Mouse (Mus musculus) left cerebral cortex, adult 9 months (tissue): ENCODE measurements around the gene Anxa11.
"Not testable (repeated sequence)": the region's sequence is repeated elsewhere in the genome, so short reads cannot be mapped to it uniquely, and the experiment has no call there.

Experiments
- DNase-seq, 2 experiments: peaks; one replicate each; pipeline ENCODE4 v3.0.0; 2022; ENCODE audit warnings: low spot score in 2 of 2

The Anxa11 gene

DNA sequence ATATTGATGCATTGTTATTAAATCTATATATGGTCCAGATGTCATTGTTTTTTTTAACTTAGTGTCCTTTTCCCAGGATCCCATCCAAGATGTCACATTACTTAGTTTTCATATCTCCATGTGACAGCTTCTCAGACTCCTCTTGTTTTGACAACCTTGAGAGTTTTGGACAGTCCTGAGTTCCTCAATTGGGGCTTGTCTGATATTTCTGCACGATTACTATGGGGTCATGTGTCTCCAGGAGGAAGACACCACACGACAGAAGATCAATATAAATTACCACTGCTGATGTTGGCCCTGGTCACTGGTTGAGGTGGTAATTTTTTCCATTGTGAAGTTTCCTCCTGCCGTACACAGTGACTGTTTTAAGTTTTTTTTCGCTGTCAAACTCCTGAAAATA lies 377 bp upstream of the Anxa11 start:
- no peak for DNase-seq

DNA sequence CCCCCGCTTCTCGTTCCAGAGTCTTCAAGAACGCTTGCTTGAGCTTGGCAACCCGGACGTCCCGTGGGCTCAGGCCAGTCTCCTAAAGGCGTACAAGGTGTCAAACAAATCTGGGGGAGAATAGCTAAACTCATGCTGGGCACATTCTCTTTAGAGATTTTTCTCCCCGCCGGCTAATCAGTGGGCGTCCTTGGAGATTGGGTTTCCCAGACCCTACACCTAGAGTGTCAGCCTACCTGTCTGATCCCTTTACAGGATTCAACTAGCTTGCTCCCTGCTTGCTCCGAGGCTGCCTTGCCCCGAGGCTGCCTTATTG lies 690 bp downstream of the Anxa11 start:
- DNase-seq, result no peak

DNA sequence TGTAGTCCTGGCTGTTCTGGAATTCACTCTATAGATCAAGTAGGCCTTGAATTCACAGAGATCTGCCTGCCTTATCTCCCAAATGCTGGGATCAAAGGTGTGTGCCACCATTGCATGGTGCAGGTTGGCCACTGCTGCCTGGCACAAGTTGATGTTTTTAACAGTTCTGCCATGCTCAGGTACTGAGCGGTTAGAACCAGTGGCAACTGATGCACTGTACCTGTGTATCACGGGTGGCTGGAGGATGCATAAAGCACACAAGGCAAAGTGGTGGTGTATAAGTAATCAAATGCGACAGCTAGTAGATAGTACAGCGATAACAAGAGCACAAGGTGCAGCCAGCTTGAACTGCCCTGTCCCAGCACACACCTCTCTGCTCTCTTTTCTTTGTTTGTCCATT lies 2.4 kb downstream of the Anxa11 start:
- DNase-seq, result no peak

DNA sequence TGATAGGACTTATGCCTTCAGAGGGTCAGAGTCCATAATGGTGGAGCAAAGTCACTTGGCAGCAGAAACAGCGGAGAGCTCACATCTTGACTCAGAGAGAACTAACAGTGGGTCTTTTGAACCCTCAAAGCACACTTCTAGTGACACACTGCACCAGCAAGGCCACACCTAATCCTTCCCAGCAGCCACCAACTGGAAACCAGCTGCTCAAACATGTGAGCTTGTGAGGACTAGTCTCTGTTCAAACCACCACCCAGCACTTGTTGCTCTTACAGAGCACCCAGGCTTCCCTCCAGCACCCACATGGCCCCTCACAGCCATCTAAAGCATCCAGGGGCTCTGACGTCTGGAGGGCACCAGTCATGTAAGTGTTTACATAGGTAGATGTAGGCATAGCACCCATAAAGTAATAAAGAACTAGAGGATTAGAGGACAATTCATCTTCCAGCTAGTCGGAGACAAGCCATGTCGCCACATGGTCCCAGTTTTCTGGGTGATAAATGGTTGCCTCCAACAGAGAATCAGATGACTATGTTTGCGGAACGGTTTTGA lies 4.0 kb downstream of the Anxa11 start:
- DNase-seq, result no peak

DNA sequence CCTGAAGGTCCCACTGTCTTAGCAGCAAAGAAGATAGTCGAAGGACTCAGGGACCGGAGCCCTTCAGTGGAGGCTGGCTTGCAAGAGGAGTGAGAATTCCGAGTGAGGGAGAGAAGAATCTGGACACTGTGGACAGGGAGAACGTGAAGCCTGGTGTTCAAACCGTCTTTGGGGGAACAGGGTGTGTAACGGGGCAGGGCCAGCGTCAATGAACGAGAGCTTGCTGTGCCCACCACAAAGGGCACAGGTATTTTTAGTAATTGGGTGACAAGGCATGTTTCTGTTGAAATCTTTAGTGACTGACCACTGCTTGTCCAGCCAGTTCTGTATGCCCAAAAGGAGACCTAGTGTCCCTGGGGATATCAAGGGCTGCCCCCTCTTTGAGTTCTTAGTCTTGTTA lies 4.6 kb downstream of the Anxa11 start:
- DNase-seq, result no peak

DNA sequence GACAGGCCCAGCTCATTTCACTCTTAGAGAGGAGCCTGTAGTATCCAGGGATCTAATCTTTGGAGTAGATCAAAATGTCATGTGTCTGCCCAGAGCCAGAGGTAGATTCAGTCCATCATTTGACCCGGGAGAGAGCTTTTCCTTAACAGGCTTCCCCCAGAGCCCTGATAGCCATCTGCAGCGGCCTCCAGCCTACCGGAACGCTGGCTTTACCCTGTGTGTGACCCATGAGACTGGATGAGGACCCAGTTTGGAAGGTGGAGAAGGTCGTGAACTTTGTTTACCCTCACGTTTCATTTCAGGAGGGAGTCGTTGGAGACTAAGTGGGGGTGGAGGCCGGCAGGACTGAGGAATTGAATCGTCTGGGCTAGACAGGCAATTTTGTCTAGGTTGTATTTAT lies 5.7 kb downstream of the Anxa11 start:
- no peak for DNase-seq

DNA sequence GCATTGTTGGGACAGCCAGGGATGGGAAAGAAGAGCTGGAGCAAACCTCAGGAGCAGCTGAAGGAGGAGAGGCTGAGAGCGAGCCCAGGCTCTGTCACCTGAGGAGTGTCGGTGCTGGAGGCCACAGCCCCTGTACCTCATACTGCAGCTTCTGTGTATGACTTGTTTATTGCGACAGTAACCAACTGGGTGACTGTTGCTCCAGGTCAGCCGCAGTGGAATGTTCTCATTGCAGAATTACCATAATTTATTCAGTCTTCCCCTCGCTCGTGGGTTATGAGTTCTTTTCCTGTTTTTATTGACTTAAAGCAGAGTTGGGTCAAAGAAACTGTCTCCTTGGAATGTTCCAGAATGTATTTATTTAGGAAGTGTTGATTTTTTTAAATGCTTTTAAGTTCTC lies 6.3 kb downstream of the Anxa11 start:
- DNase-seq, result no peak

DNA sequence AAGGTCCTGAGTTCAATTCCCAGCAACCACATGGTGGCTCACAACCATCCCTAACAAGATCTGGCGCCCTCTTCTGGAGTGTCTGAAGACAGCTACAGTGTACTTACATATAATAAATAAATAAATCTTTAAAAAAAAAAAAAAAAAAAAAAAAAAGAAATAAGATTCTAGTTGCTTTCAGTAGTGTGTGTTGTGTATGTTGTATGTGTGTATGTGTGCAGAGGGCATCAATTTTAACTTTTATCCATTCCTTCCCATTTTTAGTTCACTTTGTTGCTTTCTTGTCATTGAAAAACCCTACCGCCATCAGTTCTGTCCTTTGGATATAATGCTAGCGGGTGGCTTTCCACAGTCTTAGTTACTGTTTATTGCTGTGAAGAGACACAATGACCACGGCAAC lies 6.8 kb downstream of the Anxa11 start:
- DNase-seq, result not testable (repeated sequence)

DNA sequence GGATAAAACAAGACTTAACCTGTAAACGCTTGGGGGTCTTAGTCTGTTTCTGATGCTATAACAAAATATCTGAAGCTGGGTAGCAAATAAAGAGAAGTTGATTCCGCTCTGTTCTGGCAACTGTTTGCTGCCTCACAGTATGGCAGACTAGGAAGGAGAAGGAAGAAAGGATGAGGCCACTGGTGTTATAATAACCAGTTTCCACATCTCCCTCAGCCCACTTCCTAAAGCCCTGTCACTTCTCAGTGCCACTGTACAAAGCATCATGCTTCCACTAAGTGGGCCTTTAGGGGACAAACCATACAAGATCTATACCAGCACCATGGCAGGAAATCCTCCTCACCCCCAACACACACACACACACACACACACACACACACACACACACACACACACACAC lies 8.5 kb downstream of the Anxa11 start:
- no peak for DNase-seq

DNA sequence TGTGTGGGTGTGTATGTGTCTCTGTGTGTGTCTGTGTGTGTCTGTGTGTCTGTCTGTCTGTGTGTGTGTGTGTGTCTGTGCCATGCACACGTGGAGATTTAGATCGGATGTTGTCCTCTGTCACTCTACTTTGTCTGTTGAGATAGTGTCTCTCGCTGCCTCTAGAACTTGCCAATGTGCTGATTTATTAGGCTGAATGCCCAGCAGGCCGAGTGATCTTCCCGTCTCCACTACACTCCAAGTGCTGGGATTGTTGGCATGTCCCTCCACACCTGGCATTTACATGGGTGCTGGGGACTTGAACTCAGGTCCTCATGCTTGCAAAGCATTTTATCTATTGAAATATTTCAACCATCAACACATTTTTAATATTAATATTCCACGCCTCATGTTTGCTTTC lies 9.2 kb downstream of the Anxa11 start:
- no peak for DNase-seq

DNA sequence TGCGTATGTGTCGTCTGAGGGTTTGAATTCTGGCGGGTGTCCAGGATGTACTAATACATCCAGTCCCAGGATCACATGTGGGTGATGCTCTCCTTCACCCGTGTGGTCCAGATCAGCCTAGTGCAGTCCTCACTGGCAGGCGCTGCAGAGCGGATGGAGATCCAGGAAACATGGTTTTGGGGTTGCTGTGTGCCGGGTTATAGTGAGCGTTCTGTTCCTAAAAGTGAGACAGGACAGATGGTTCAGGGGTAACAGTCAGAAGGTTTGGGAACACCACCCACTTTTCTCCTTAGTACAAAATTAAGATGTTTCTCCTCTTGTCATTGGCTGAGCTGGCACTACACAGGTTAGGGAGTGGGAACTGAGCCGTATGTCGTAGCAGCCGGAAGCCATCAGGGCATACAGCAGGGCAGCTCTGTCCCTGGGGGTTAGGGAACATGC lies 10.2 kb downstream of the Anxa11 start:
- peak in 1 of 2 experiments; percentile 56 for DNase-seq

DNA sequence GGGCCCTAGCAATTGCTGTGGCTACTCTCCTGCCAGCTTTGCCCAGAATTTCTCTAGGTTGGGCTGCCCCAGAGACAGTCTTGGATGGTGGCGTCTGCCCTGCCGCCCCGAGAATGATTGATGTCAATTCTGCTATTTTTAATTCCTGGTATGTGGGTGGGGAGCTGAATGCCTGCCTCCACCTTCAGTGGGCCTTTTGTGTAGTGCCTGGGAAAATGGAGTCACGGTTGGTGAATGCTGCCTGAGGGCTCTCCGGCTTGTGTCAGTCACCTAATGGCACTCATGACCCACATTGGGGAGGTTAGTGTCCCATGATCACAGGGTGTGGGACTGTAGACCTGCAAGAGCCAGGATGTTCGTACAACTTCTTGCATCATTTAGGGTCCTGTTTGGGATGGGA lies 11.3 kb downstream of the Anxa11 start:
- no peak for DNase-seq

DNA sequence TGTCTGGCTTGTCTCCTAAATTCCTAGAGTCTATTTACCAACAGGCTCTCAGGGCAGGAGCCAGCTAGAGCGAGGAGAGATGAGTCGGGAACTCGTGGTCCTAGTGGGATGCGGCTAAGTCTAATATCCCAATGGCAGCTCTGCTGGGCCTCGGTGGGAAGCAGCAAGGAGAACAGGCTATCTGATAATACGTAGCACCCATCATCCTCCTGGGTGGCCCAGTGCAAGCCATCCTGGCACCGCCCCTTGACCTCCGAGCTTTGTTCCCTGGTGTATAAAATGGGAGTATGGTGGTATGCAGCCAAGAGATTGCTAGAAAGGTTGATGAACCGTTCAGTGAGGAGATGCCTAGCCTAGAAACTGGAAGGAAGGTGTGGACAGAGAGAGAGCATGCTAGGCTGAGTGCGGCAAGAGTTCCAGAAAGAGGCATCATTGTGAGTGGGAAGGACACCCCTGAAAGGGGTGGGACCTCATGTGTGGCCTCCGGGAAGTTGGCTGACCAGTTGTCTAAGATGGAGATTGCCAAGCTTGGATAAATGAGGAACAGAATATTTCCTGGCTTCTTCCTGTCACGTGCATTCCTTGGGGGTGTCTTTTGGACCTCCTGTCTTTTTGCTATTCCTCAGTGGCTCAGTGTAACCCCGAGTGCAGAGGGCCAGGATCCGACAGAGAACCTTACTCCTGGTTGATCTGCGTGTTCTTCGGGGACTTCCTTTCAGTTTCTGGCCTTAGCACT lies 11.9 kb downstream of the Anxa11 start:
- DNase-seq, result no peak

DNA sequence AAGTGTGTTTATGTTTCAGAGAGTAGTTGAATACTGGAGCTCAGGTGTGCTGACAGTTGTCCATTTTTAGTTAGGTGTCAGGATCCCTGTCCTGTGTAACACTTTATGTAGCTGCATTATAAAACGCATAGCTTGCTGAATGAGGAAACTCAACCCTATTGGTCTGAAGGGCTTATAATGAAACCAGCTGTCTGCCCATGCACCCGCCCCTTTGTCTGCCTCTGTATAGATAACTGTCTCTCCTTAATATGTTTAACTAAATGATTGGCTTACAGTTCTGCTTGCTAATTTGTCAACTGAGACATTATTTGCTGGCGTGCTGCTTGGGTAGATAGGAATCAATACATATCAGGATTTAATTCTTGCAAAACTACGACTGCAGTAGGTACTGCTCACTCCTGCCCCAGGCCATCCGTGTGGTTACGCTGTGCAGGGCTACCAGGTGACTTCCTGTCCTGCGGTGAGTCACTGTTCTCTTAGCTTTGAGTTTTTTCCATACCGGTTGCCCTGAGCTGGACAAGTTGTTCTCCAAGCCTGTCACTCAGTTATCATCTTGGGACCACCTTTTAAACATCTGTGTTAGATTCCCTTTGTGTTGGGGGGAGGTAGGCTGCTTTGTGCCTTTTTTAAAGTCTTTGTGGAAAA lies 13.4 kb downstream of the Anxa11 start:
- no peak for DNase-seq

DNA sequence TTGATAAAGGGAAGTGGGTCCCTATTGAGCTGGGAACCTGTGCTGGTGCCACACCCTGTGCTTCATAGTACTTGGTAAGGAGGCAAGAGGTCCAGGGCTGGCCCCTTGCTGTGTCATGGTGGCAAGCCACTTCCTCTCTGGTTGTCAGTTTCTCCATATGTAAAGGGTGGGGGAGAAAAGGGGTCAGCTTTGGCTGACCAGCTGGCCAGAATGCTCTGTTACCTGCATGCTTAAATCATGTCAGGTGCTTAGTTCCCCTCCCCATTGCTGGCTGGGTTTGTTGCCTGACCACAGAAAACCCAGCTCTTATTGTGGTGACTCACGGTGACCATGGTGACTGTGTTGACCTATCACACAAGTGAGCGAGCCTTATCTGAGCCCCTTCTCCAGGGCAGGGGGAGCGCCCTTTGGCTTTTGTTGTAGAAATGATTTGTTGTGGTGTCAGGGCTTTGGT lies 15.2 kb downstream of the Anxa11 start:
- DNase-seq, result no peak

DNA sequence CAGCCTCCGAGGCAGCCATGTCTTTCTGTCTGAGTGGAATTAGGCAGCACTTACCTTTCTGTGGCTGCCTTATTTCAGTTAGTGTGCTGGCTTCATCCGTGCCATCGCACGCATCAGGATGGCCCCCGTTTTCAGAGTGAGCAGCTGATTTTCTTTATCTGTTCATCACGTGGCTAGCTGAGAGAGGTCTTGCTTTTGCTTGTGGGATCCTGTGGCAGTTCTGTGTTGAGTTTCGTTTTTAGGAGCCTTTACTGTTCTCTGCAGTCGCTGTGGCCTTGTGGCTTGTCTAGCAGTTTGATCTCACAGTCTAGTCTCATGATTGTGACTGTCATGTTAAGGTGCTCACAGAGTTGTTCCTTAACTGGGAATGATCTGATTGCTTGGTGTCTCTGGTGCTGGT lies 16.0 kb downstream of the Anxa11 start:
- no peak for DNase-seq

DNA sequence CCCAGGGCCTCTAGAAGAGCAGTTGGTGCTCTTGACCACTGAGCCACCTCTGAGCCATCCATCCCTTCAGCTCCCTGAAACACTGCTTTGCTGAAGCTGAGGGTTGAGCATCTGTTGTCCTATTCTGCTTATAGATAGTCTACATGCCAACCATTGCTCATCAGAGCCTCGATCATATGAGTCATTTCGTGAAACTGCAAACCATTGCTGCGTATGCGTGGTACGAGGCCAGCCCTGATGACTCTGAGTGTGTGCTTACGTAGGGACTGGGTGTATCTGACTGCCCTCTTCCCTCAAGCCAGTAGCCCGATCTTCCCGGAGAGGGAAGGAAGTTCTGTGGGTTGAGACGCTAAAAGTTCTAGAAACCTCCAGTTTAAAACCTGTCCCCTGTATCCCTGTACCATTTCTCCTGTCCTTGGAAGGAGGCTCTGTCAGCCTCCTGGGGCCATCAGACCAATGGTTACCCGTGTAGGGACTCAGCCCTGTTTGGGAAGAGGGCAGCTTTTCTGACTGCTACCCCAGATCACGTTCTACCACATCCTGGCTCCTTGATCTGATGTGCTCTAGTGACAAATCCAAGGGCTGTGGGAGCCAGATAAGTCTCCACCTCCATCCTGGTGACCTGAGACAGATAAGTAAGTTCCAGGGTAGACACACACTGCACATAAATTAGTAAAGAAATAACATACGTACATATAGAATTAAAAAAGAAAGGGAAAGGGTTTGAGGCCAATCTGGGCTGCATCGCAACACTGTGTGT lies 20.0 kb downstream of the Anxa11 start:
- no peak for DNase-seq

DNA sequence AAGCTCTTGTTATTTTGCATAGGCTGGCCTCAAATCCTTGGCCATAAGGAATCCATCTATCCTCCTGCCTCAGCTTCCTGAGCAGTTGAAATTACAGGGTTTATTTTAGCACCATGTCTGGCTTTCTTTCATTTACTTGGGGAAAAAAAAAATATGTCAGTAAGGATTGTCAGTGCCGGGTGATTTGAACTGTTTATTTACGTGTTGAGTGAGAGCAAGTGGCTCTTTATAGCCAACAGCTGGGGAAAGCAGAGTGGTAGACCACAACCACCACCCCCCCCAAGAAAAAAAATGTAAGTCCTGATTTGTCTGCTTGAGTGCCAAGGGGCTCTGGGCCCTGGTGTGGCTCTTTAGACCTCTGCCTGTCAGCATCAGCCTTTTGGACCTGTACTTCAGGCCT lies 21.8 kb downstream of the Anxa11 start:
- no peak for DNase-seq

DNA sequence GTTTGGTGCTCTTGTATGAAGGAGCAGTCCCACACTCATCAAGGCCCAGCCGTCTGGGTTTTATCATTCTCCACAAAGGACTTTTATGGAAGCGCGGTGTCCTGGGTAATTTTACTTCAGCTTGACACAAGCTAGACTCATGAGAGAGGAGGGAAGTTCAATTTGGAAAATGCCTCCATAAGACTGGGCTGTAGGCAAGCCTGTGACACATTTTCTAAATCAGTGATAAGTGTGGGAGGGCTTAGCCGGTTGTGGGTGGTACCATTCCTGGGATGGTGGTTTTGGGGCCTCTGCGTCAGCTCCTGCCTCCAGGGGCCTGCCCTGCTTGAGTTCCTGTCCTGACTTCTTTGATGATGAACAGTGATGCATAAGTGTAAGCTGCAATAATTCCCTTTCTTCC lies 23.3 kb downstream of the Anxa11 start:
- no peak for DNase-seq

DNA sequence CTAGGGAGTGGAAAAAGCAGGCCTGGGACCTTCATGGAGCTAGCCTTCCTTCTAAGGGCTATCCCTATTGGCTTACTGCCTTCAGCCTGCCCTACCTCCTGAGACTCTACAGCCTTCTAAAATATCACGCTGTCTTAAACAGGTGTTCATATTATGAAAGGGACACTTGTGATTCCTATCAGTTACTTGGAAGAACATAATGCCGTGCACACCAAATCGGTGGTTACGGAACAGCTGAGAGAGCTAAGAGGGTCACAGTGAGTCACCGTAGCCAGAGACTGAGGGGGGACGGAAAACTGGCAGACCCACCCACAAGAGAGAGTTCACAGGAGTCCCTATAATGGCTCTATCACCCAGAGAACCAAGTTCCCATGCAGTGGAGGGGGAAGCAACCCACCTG lies 24.4 kb downstream of the Anxa11 start:
- DNase-seq, result no peak

DNA sequence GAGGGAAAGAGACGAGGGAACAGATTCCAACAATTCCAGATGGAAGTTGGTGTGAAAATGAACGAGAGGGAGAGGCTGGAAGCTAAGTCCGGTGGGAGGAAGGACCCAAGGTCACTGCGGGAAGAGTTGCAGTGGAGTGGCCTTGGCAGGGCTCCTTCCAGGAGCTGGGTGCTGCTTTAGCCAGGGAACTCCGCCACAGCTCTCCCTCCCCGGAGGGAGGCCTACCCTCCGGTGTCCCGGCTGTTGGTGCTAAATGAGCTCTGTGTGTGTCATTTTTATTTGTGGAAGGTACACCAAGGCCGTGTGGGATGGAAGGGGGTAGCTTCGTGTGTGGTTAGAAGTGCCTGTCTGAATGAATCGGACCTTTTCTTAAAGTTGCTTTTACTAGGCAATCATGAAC lies 24.9 kb downstream of the Anxa11 start:
- no peak for DNase-seq

DNA sequence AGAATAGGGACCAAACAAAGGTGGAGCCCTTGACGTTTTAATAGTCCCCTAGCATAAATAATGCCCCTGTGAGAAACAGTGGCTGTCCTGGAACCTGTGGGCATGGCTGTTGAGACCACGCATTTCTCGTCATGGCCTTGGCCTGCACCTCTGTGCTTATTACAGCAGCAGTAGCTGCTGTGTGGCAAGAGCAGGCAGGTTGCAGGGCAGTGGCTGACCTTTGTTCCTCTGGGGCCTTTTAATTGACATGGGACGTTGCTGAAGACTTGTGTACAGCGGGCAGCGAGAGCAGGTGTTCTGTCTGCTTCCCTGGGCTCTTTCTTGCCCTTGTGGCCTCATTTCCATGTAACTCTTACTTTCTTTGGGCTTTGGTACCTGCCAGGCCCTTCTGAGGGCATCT lies 25.9 kb downstream of the Anxa11 start:
- DNase-seq, result no peak

DNA sequence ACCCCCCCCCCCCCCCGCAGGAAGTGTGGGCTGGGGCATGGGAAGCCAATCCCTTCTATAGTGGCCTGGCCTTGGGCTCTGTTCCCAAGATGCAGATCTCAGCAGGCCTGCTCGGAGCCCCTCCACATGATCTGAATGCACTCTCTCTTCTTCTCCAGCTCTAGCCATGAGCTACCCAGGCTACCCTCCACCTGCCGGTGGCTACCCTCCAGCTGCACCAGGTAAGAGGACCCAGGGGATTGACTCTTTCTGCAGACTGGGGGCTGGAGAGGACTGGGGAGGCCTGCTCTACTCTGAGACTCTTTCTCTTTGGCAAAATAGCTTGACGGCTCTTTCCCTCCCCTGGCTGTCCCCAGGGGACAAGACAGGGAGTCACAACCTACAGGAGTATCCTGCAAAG lies 26.8 kb downstream of the Anxa11 start:
- DNase-seq, result no peak
